Mouse (Mus musculus) G1E (cell line): ENCODE measurements at regions not wholly inside any gene's neighbourhood (a gene's known extent, or its start where the extent isn't known, plus 50 kb on each side); places are given as distances from the start of the nearest gene placed in this dataset.

Experiments used
- CTCF ChIP-seq: IDR thresholded peaks from 2 replicates; pipeline ENCODE4 v1.5.1; 2012; ENCODE audit warnings: low read depth, low read length, inconsistent platforms, mixed read lengths
- GATA1 ChIP-seq: IDR thresholded peaks from 2 replicates; pipeline ENCODE4 v1.6.1; 2012; ENCODE audit warnings: borderline replicate concordance, low read length, inconsistent platforms, mixed read lengths
- GATA2 ChIP-seq: IDR thresholded peaks from 2 replicates; pipeline ENCODE4 v1.6.1; 2012; ENCODE audit warnings: low read depth, low read length, inconsistent platforms, borderline replicate concordance
- POLR2AphosphoS5 ChIP-seq: IDR thresholded peaks from 2 replicates; pipeline ENCODE4 v1.6.1; 2012; ENCODE audit warnings: low read depth, low read length, inconsistent platforms; ENCODE audit not compliant: insufficient replicate concordance
- TAL1 ChIP-seq: conservative IDR thresholded peaks from 2 replicates; pipeline ENCODE4 v1.6.1; 2012; ENCODE audit warnings: low read depth, low read length, inconsistent platforms, mixed read lengths

DNA sequence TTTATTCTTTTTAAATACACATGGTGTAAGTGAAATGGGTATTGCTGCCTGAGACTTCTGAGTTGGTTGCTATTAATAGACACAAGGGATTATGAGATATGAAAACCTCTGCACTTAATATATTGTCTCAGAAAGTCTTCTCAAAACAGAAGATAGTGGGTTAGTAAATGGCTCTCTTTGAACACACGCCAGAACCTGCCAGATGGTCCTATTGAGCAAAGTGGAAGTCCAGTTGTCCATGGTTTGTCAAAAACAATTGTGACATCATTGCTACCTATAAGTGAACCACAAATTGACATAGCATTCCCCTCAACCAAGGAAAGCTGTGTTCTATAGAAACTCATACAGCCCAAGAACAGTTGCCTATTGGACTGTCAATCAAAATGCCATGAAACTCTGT, 98.5 kb upstream of the 4930583I09Rik start:
- TF ChIP-seq CTCF = no peak
- no peak for TF ChIP-seq GATA1
- no peak for TF ChIP-seq TAL1
- no peak for TF ChIP-seq GATA2
- TF ChIP-seq POLR2AphosphoS5 = no peak
